Mouse (Mus musculus) MEL (cell line): ENCODE results near the gene Odc1. TPM values are rescaled to one million over a fixed set of nuclear protein-coding genes. Genes with fewer than 3 reads are reported as not detected.

Experiments used
- DNase-seq: peaks from one replicate; pipeline ENCODE4 v3.0.0; 2011; ENCODE audit warnings: low read depth, low spot score
- H3K27ac ChIP-seq: 2 replicates; pipeline ENCODE4 v1.5.1; 2012; ENCODE audit warnings: low read depth, mild to moderate bottlenecking, control low read depth, low read length, moderate library complexity; ENCODE audit not compliant: control insufficient read depth
- H3K27me3 ChIP-seq, 2 experiments: fragments of 150-350 bp in 1 of 2; sonication (generic) in 1 of 2; 2 replicates each; pipeline ENCODE4 v1.6.1; 2012; ENCODE audit warnings: low read length in 2 of 2, mild to moderate bottlenecking in 2 of 2, improper control_type of control experiment in 1 of 2, moderate library complexity in 1 of 2; ENCODE audit not compliant: insufficient read depth in 2 of 2, control insufficient read depth in 1 of 2
- H3K36me3 ChIP-seq, 2 experiments: 2 replicates each; pipeline ENCODE4 v1.6.1; 2012 to 2014; ENCODE audit warnings: low read length in 2 of 2, improper control_type of control experiment in 1 of 2, inconsistent platforms in 1 of 2, mild to moderate bottlenecking in 1 of 2; ENCODE audit not compliant: insufficient read depth in 2 of 2, control insufficient read depth in 1 of 2
- H3K4me1 ChIP-seq, 2 experiments: fragments of 150-350 bp in 1 of 2; sonication (generic) in 1 of 2; 2 replicates each; pipeline ENCODE4 v1.6.1; 2012; ENCODE audit warnings: low read length in 2 of 2, improper control_type of control experiment in 1 of 2, mild to moderate bottlenecking in 1 of 2; ENCODE audit not compliant: insufficient read depth in 2 of 2, control insufficient read depth in 1 of 2
- H3K4me3 ChIP-seq, 2 experiments: fragments of 150-350 bp in 1 of 2; sonication (generic) in 1 of 2; 2 replicates each; pipeline ENCODE4 v1.5.1; 2012; ENCODE audit warnings: low read depth in 2 of 2, low read length in 2 of 2, mild to moderate bottlenecking in 2 of 2, moderate library complexity in 2 of 2, control low read depth in 1 of 2, improper control_type of control experiment in 1 of 2; ENCODE audit not compliant: control insufficient read depth in 1 of 2, insufficient read depth in 1 of 2
- H3K79me2 ChIP-seq: 2 replicates; pipeline ENCODE4 v1.6.1; 2012; ENCODE audit warnings: mild to moderate bottlenecking, low read length, moderate library complexity; ENCODE audit not compliant: control insufficient read depth, poor library complexity, insufficient read depth
- H3K9ac ChIP-seq: 2 replicates; pipeline ENCODE4 v1.6.1; 2012; ENCODE audit warnings: low read depth, mild to moderate bottlenecking, control low read depth, low read length, moderate library complexity; ENCODE audit not compliant: control insufficient read depth, poor library complexity, severe bottlenecking
- H3K9me3 ChIP-seq: fragments of 150-350 bp; sonication (generic); replicated peaks from 2 replicates; pipeline ENCODE4 v1.6.1; 2012; ENCODE audit warnings: mild to moderate bottlenecking, low read length, improper control_type of control experiment, moderate library complexity; ENCODE audit not compliant: insufficient read depth
- CHD2 ChIP-seq: IDR thresholded peaks from 2 replicates; pipeline ENCODE4 v1.6.1; 2011; ENCODE audit warnings: low read length, improper control_type of control experiment
- ELF1 ChIP-seq: IDR thresholded peaks from 2 replicates; pipeline ENCODE4 v1.6.1; 2014; ENCODE audit warnings: low read depth, mild to moderate bottlenecking, inconsistent platforms, low read length, improper control_type of control experiment, moderate library complexity
- EP300 ChIP-seq, 2 experiments: IDR thresholded peaks; 2 replicates each; pipeline ENCODE4 v1.6.1; 2011; ENCODE audit warnings: improper control_type of control experiment in 2 of 2, low read length in 2 of 2, low read depth in 1 of 2, mild to moderate bottlenecking in 1 of 2
- GABPA ChIP-seq: IDR thresholded peaks from 2 replicates; pipeline ENCODE4 v1.6.1; 2012; ENCODE audit warnings: low read depth, mild to moderate bottlenecking, inconsistent platforms, low read length, improper control_type of control experiment, moderate library complexity
- GATA1 ChIP-seq: IDR thresholded peaks from 2 replicates; pipeline ENCODE4 v1.6.1; 2011; ENCODE audit warnings: low read depth, low read length, improper control_type of control experiment
- JUND ChIP-seq: IDR thresholded peaks from 2 replicates; pipeline ENCODE4 v1.6.1; 2011; ENCODE audit warnings: low read depth, mild to moderate bottlenecking, improper control_type of control experiment, low read length
- KAT2A ChIP-seq: conservative IDR thresholded peaks from 2 replicates; pipeline ENCODE4 v1.6.1; 2012; ENCODE audit warnings: low read depth, low read length, improper control_type of control experiment, inconsistent platforms
- MAX ChIP-seq: IDR thresholded peaks from 2 replicates; pipeline ENCODE4 v1.6.1; 2011; ENCODE audit warnings: low read length, improper control_type of control experiment
- MYB ChIP-seq: IDR thresholded peaks from 2 replicates; pipeline ENCODE4 v1.6.1; 2011; ENCODE audit warnings: mild to moderate bottlenecking, low read depth, low read length, improper control_type of control experiment
- MYC ChIP-seq: IDR thresholded peaks from 2 replicates; pipeline ENCODE4 v1.6.1; 2011; ENCODE audit warnings: low read depth, mild to moderate bottlenecking, low read length, improper control_type of control experiment, moderate library complexity
- NRF1 ChIP-seq: IDR thresholded peaks from 2 replicates; pipeline ENCODE4 v1.6.1; 2014; ENCODE audit warnings: low read depth, mild to moderate bottlenecking, inconsistent platforms, low read length, improper control_type of control experiment, moderate library complexity; ENCODE audit not compliant: poor library complexity, insufficient read depth, severe bottlenecking
- POLR2AphosphoS2 ChIP-seq: IDR thresholded peaks from 2 replicates; pipeline ENCODE4 v1.6.1; 2011; ENCODE audit warnings: low read length, improper control_type of control experiment
- POLR2AphosphoS5 ChIP-seq: IDR thresholded peaks from 2 replicates; pipeline ENCODE4 v1.6.1; 2012; ENCODE audit warnings: low read depth, borderline replicate concordance, mild to moderate bottlenecking, inconsistent platforms, low read length, moderate library complexity, mixed read lengths
- RCOR1 ChIP-seq: IDR thresholded peaks from 2 replicates; pipeline ENCODE4 v1.6.1; 2012; ENCODE audit warnings: low read depth, mild to moderate bottlenecking, inconsistent platforms, low read length, improper control_type of control experiment
- SMC3 ChIP-seq: IDR thresholded peaks from 2 replicates; pipeline ENCODE4 v1.6.1; 2011; ENCODE audit warnings: low read depth, low read length, improper control_type of control experiment
- TBP ChIP-seq: IDR thresholded peaks from 2 replicates; pipeline ENCODE4 v1.8.0; 2011; ENCODE audit warnings: low read depth, low read length, improper control_type of control experiment
- TCF12 ChIP-seq: IDR thresholded peaks from 2 replicates; pipeline ENCODE4 v1.6.1; 2014; ENCODE audit warnings: low read depth, mild to moderate bottlenecking, inconsistent platforms, low read length, improper control_type of control experiment, moderate library complexity
- USF2 ChIP-seq, 2 experiments: IDR thresholded peaks; 2 replicates each; pipeline ENCODE4 v1.6.1; 2011 to 2012; ENCODE audit warnings: improper control_type of control experiment in 2 of 2, low read length in 2 of 2, borderline replicate concordance in 1 of 2, inconsistent platforms in 1 of 2, low read depth in 1 of 2, mild to moderate bottlenecking in 1 of 2; ENCODE audit not compliant: insufficient read depth in 1 of 2
- ZMIZ1 ChIP-seq: IDR thresholded peaks from 2 replicates; pipeline ENCODE4 v1.6.1; 2012; ENCODE audit warnings: low read depth, mild to moderate bottlenecking, inconsistent platforms, low read length, improper control_type of control experiment, moderate library complexity
- polyA plus RNA-seq, 2 experiments: library from polyadenylated mRNA; stranded (reverse) in 1 of 2; unstranded in 1 of 2; fragments of >175 nt in 1 of 2; fragments of >200 nt in 1 of 2; gene quantifications; 2 replicates each; pipeline versions ENCODE4 v1.2.1 to v1.2.4; 2012; ENCODE audit warnings: low replicate concordance in 2 of 2, low read depth in 1 of 2; ENCODE audit not compliant: insufficient read length in 2 of 2, insufficient read depth in 1 of 2, missing spikeins in 1 of 2
- total RNA-seq: library from RNA; depleted of rRNA; stranded (reverse); fragments of 300-350 nt; gene quantifications from 2 replicates; pipeline ENCODE4 v1.2.3, GENCODE M21; 2012

Odc1 gene
- total and polyA plus RNA-seq, 3 experiments, result 639 to 720 (median 677) TPM

GRCm38 (mm10) chr12:17576041-17576440 lies 31.4 kb downstream of the Odc1 start (continued):
- no peak for TF ChIP-seq NRF1
- TF ChIP-seq SMC3, result no peak

- no peak overlapping the region for H3K9ac ChIP-seq
- TF ChIP-seq POLR2AphosphoS2 (no peak), TBP (no peak), GABPA (no peak), ZMIZ1 (no peak), MYC (no peak), MYB (no peak), MAX (no peak), CHD2 (no peak)
Measured at GRCm38 (mm10) chr12:17578601-17579000, 34.0 kb downstream of the Odc1 start.

GRCm38 (mm10) chr12:17581001-17581400 lies 36.4 kb downstream of the Odc1 start:
- Histone ChIP-seq H3K27me3 (peaks cover 0 to 8% of the 10 kb centered on the region in 2 experiments; a peak in 3 of 4 replicates), H3K79me2 (no peaks in the 10 kb centered on the region), H3K4me3 (no peak overlapping the region), H3K9ac (no peak overlapping the region), H3K4me1 (no peaks in the 10 kb centered on the region), H3K36me3 (no peaks in the 10 kb centered on the region), H3K27ac (no peak overlapping the region), H3K9me3 (no peaks in the 10 kb centered on the region)
- no peak for DNase-seq
- TF ChIP-seq MAX (no peak), USF2 (IDR thresholded peaks at IDR 0.05; ENCODE audit: borderline replicate concordance in 1 of 2, insufficient read depth in 1 of 2, low read depth in 1 of 2, low read length in 2 of 2) (no peak), JUND (no peak), RCOR1 (no peak), POLR2AphosphoS5 (no peak), KAT2A (no peak), EP300 (IDR thresholded peaks at IDR 0.05; ENCODE audit: low read depth in 1 of 2, low read length in 2 of 2) (no peak), ELF1 (no peak), MYB (no peak), GATA1 (no peak), TCF12 (no peak), MYC (no peak)
- TF ChIP-seq, all 39 proteins: peak for 0

More at GRCm38 (mm10) chr12:17578601-17579000, 34.0 kb downstream of the Odc1 start:
- Histone ChIP-seq H3K79me2 (no peaks in the 10 kb centered on the region), H3K27me3 (peaks cover 0 to 8% of the 10 kb centered on the region in 2 experiments; a peak in 3 of 4 replicates), H3K9me3 (no peaks in the 10 kb centered on the region), H3K27ac (no peak overlapping the region), H3K4me3 (no peak overlapping the region), H3K36me3 (no peaks in the 10 kb centered on the region), H3K4me1 (no peaks in the 10 kb centered on the region)
- DNase-seq, result no peak
